Mouse (Mus musculus) heart, embryonic 14.5 days (tissue): Measurements from ENCODE around the gene Clint1. TPM values are rescaled to one million over a fixed set of nuclear protein-coding genes. Genes with fewer than 3 reads are reported as not detected.

Experiments used
- ATAC-seq: fragments of 200-750 bp; cut with Nextera tagmentation; 2 replicates; pipeline ENCODE4 v1.8.0; 2017; ENCODE audit warnings: low read depth, moderate TSS enrichment; ENCODE audit not compliant: insufficient number of reproducible peaks, insufficient read depth, low FRiP score
- H3K27ac ChIP-seq, 2 experiments: fragments of 200-500 bp in 1 of 2; fragments of 300-500 bp in 1 of 2; sonication (generic) in 1 of 2; replicated peaks in 1 of 2; 2 replicates each; pipeline ENCODE4 v1.5.1; 2012 to 2014; ENCODE audit warnings: low read depth in 2 of 2, low read length in 2 of 2, control low read depth in 1 of 2, mild to moderate bottlenecking in 1 of 2, mixed read lengths in 1 of 2; ENCODE audit not compliant: control insufficient read depth in 1 of 2, insufficient read depth in 1 of 2
- H3K27me3 ChIP-seq: fragments of 300-500 bp; sonication (generic); 2 replicates; pipeline ENCODE4 v1.6.1; 2014; ENCODE audit warnings: mild to moderate bottlenecking, low read length, control low read depth; ENCODE audit not compliant: control insufficient read depth, insufficient read depth
- H3K36me3 ChIP-seq: fragments of 300-500 bp; sonication (generic); 2 replicates; pipeline ENCODE4 v1.6.1; 2014; ENCODE audit warnings: mild to moderate bottlenecking, control low read depth, low read length, mixed read lengths; ENCODE audit not compliant: control insufficient read depth, insufficient read depth
- H3K4me1 ChIP-seq, 2 experiments: fragments of 200-500 bp in 1 of 2; fragments of 300-500 bp in 1 of 2; sonication (generic) in 1 of 2; 2 replicates each; pipeline ENCODE4 v1.6.1; 2012 to 2014; ENCODE audit warnings: low read length in 2 of 2, control low read depth in 1 of 2, mixed read lengths in 1 of 2; ENCODE audit not compliant: control insufficient read depth in 2 of 2, insufficient read depth in 2 of 2
- H3K4me2 ChIP-seq: fragments of 300-500 bp; sonication (generic); 2 replicates; pipeline ENCODE4 v1.6.1; 2014; ENCODE audit warnings: mild to moderate bottlenecking, low read length
- H3K4me3 ChIP-seq, 2 experiments: fragments of 200-500 bp in 1 of 2; fragments of 300-500 bp in 1 of 2; sonication (generic) in 1 of 2; 2 replicates each; pipeline ENCODE4 v1.5.1; 2012 to 2014; ENCODE audit warnings: low read length in 2 of 2, mild to moderate bottlenecking in 2 of 2, control low read depth in 1 of 2, low read depth in 1 of 2, moderate library complexity in 1 of 2; ENCODE audit not compliant: control insufficient read depth in 1 of 2, insufficient read depth in 1 of 2
- H3K9ac ChIP-seq: fragments of 300-500 bp; sonication (generic); 2 replicates; pipeline ENCODE4 v1.6.1; 2014; ENCODE audit warnings: mild to moderate bottlenecking, low read length
- H3K9me3 ChIP-seq: fragments of 300-500 bp; sonication (generic); 2 replicates; pipeline ENCODE4 v1.6.1; 2016; ENCODE audit warnings: low read length, control low read depth; ENCODE audit not compliant: control insufficient read depth
- WGBS: fragments of 180-500 bp; shearing (Covaris S2); extraction: QIAGEN DNeasy Blood & Tissue Kit; methylation state at CpG from one replicate; pipeline ENCODE4 v1.1.7; 2014; 5-methylcytosine and 5-hydroxymethylcytosine counted together
- polyA plus RNA-seq: library from polyadenylated mRNA; unstranded; fragments of >200 nt; fragmentation: Nextera tagmentation; extraction: Ambion mirVana; gene quantifications from 2 replicates; pipeline ENCODE4 v1.2.1, GENCODE M21; 2014

The Clint1 gene
- polyA plus RNA-seq, 1 experiment from 2014 or later = 48.7 TPM

GRCm38 (mm10) chr11:45847548-45847947 lies 4.3 kb upstream of the Clint1 start:
- Histone ChIP-seq H3K27me3 (no peaks in the 10 kb centered on the region), H3K4me1 (no peaks in the 10 kb centered on the region), H3K9ac (no peak overlapping the region), H3K4me2 (no peak overlapping the region), H3K27ac (no peak overlapping the region), H3K9me3 (no peaks in the 10 kb centered on the region), H3K4me3 (no peak overlapping the region), H3K36me3 (no peaks in the 10 kb centered on the region)
- WGBS = 80% methylated on average over 7 of the region's 7 CpGs
- ATAC-seq = no peak

GRCm38 (mm10) chr11:45848253-45848652 lies 3.6 kb upstream of the Clint1 start:
- 88% methylated on average over 12 of the region's 12 CpGs for WGBS

GRCm38 (mm10) chr11:45849203-45849602 lies 2.6 kb upstream of the Clint1 start:
- no peak overlapping the region for H3K4me3 ChIP-seq
- H3K36me3 ChIP-seq = peaks cover 9% of the 10 kb centered on the region
- no peaks in the 10 kb centered on the region for H3K9me3 ChIP-seq
- no peak overlapping the region for H3K27ac ChIP-seq
- no peaks in the 10 kb centered on the region for H3K27me3 ChIP-seq
- no peak for ATAC-seq
- no peak overlapping the region for H3K4me2 ChIP-seq
- 79% methylated on average over 4 of the region's 4 CpGs for WGBS
- no peak overlapping the region for H3K9ac ChIP-seq
- peaks cover 0 to 15% of the 10 kb centered on the region in 2 experiments; a peak in 1 of 4 replicates for H3K4me1 ChIP-seq

More at GRCm38 (mm10) chr11:45848253-45848652, 3.6 kb upstream of the Clint1 start:
- Histone ChIP-seq H3K4me2 (no peak overlapping the region), H3K36me3 (no peaks in the 10 kb centered on the region; the same call in 1 of the 2 replicates), H3K4me3 (no peak overlapping the region), H3K9ac (no peak overlapping the region), H3K4me1 (peaks cover 0 to 6% of the 10 kb centered on the region in 2 experiments; a peak in 1 of 4 replicates), H3K27ac (no peak overlapping the region), H3K9me3 (no peaks in the 10 kb centered on the region), H3K27me3 (no peaks in the 10 kb centered on the region)
- ATAC-seq = no peak

GRCm38 (mm10) chr11:45849859-45850258 lies 2.0 kb upstream of the Clint1 start:
- Histone ChIP-seq H3K4me1 (peaks cover 0 to 21% of the 10 kb centered on the region in 2 experiments; a peak in 2 of 4 replicates), H3K4me3 (no peak overlapping the region), H3K27me3 (no peaks in the 10 kb centered on the region), H3K9me3 (no peaks in the 10 kb centered on the region), H3K36me3 (peaks cover 14% of the 10 kb centered on the region), H3K27ac (no peak overlapping the region), H3K9ac (no peak overlapping the region), H3K4me2 (no peak overlapping the region)
- no peak for ATAC-seq
- WGBS = 42% methylated on average over 3 of the region's 3 CpGs

GRCm38 (mm10) chr11:45850317-45850716 lies 1.5 kb upstream of the Clint1 start:
- no peak overlapping the region for H3K9ac ChIP-seq
- no peak overlapping the region for H3K27ac ChIP-seq
- peaks cover 0 to 26% of the 10 kb centered on the region in 2 experiments; a peak in 2 of 4 replicates for H3K4me1 ChIP-seq
- no peaks in the 10 kb centered on the region for H3K9me3 ChIP-seq
- H3K4me3 ChIP-seq = no peak overlapping the region
- peaks cover 14% of the 10 kb centered on the region for H3K36me3 ChIP-seq
- no peaks in the 10 kb centered on the region for H3K27me3 ChIP-seq
- WGBS = 27% methylated on average over 3 of the region's 3 CpGs
- no peak overlapping the region for H3K4me2 ChIP-seq
- no peak for ATAC-seq

- peak overlapping the region; percentile 82 to 89 for H3K4me3 ChIP-seq
- peak overlapping the region; percentile 53 to 75 for H3K27ac ChIP-seq
- peak overlapping the region; percentile 96 for H3K9ac ChIP-seq
- no peaks in the 10 kb centered on the region for H3K27me3 ChIP-seq
- H3K36me3 ChIP-seq = peaks cover 21% of the 10 kb centered on the region
- ATAC-seq = peak; percentile 69
- 2% methylated on average over 57 of the region's 58 CpGs for WGBS
- H3K9me3 ChIP-seq = no peaks in the 10 kb centered on the region
- peaks cover 6 to 42% of the 10 kb centered on the region in 2 experiments for H3K4me1 ChIP-seq
- peak overlapping the region; percentile 83 for H3K4me2 ChIP-seq
Measured at GRCm38 (mm10) chr11:45852124-45852994, 508 bp downstream of the Clint1 start.

GRCm38 (mm10) chr11:45852995-45853317 lies 1.1 kb downstream of the Clint1 start:
- H3K36me3 ChIP-seq = peaks cover 21% of the 10 kb centered on the region
- H3K4me3 ChIP-seq = peak overlapping the region; percentile 15 to 82; a peak in 3 of 4 replicates
- H3K9me3 ChIP-seq = no peaks in the 10 kb centered on the region
- H3K9ac ChIP-seq = peak overlapping the region; percentile 96
- H3K27me3 ChIP-seq = no peaks in the 10 kb centered on the region
- peaks cover 6 to 42% of the 10 kb centered on the region in 2 experiments for H3K4me1 ChIP-seq
- no peak for ATAC-seq
- H3K27ac ChIP-seq = peak overlapping the region in 1 of 2 experiments; percentile 36; a peak in 1 of 4 replicates
- peak overlapping the region; percentile 83 for H3K4me2 ChIP-seq
- WGBS = 49% methylated on average over 6 of the region's 6 CpGs
